Mouse (Mus musculus) stomach, embryonic 16.5 days (tissue): ENCODE data around the gene Cap1. TPM values are rescaled to one million over a fixed set of nuclear protein-coding genes. Genes with fewer than 3 reads are reported as not detected.

Experiments used
- ATAC-seq: fragments of 200-750 bp; cut with Nextera tagmentation; 2 replicates; pipeline ENCODE4 v1.8.0; 2017; ENCODE audit warnings: moderate number of reproducible peaks, moderate TSS enrichment; ENCODE audit not compliant: insufficient read depth, low FRiP score
- H3K27ac ChIP-seq: fragments of 300-500 bp; sonication (generic); 2 replicates; pipeline ENCODE4 v1.5.1; 2014; ENCODE audit warnings: low read length
- H3K27me3 ChIP-seq: fragments of 300-500 bp; sonication (generic); 2 replicates; pipeline ENCODE4 v1.6.1; 2014; ENCODE audit warnings: low read length, control low read depth, mixed read lengths; ENCODE audit not compliant: control insufficient read depth, insufficient read depth
- H3K36me3 ChIP-seq: fragments of 300-500 bp; sonication (generic); 2 replicates; pipeline ENCODE4 v1.6.1; 2014; ENCODE audit warnings: low read length; ENCODE audit not compliant: control insufficient read depth, insufficient read depth
- H3K4me1 ChIP-seq: fragments of 300-500 bp; sonication (generic); 2 replicates; pipeline ENCODE4 v1.6.1; 2014; ENCODE audit warnings: low read length, control low read depth, mixed read lengths; ENCODE audit not compliant: control insufficient read depth, insufficient read depth
- H3K4me2 ChIP-seq: fragments of 300-500 bp; sonication (generic); 2 replicates; pipeline ENCODE4 v1.6.1; 2014; ENCODE audit warnings: low read depth, low read length, mixed read lengths
- H3K4me3 ChIP-seq: fragments of 300-500 bp; sonication (generic); replicated peaks from 2 replicates; pipeline ENCODE4 v1.5.1; 2014; ENCODE audit warnings: mild to moderate bottlenecking, low read length
- H3K9ac ChIP-seq: fragments of 300-500 bp; sonication (generic); 2 replicates; pipeline ENCODE4 v1.6.1; 2014; ENCODE audit warnings: low read length
- H3K9me3 ChIP-seq: fragments of 300-500 bp; sonication (generic); replicated peaks from 2 replicates; pipeline ENCODE4 v1.6.1; 2016; ENCODE audit warnings: low read length, control low read depth; ENCODE audit not compliant: control insufficient read depth
- WGBS: fragments of 180-500 bp; shearing (Covaris S2); extraction: QIAGEN DNeasy Blood & Tissue Kit; methylation state at CpG from one replicate; pipeline ENCODE4 v1.1.7; 2014; 5-methylcytosine and 5-hydroxymethylcytosine counted together
- polyA plus RNA-seq: library from polyadenylated mRNA; unstranded; fragments of >200 nt; fragmentation: Nextera tagmentation; extraction: Ambion mirVana; gene quantifications from 2 replicates; pipeline ENCODE4 v1.2.1, GENCODE M21; 2015

Cap1 gene
- polyA plus RNA-seq, 1 experiment from 2014 or later: 75.1 TPM

GRCm38 (mm10) chr4:122859096-122859674 lies 26.7 kb downstream of the Cap1 start:
- peaks cover 28% of the 10 kb centered on the region for H3K36me3 ChIP-seq
- no peak overlapping the region for H3K27ac ChIP-seq
- 77% methylated on average over 6 of the region's 6 CpGs for WGBS
- H3K27me3 ChIP-seq: no peaks in the 10 kb centered on the region
- H3K9ac ChIP-seq: no peak overlapping the region; the same call in 1 of the 2 replicates
- no peak overlapping the region for H3K4me2 ChIP-seq
- H3K4me1 ChIP-seq: no peaks in the 10 kb centered on the region
- H3K4me3 ChIP-seq: no peak overlapping the region
- no peak for ATAC-seq
- no peaks in the 10 kb centered on the region for H3K9me3 ChIP-seq

GRCm38 (mm10) chr4:122857909-122858308 lies 27.9 kb downstream of the Cap1 start:
- no peak overlapping the region for H3K9ac ChIP-seq
- H3K4me3 ChIP-seq: no peak overlapping the region
- no peak overlapping the region for H3K4me2 ChIP-seq
- WGBS: 55% methylated on average over 2 of the region's 2 CpGs
- no peaks in the 10 kb centered on the region for H3K4me1 ChIP-seq
- peaks cover 24% of the 10 kb centered on the region for H3K36me3 ChIP-seq
- no peak for ATAC-seq
- no peak overlapping the region for H3K27ac ChIP-seq
- no peaks in the 10 kb centered on the region for H3K27me3 ChIP-seq
- no peaks in the 10 kb centered on the region for H3K9me3 ChIP-seq

GRCm38 (mm10) chr4:122854770-122855169 lies 31.1 kb downstream of the Cap1 start:
- peaks cover 14% of the 10 kb centered on the region for H3K36me3 ChIP-seq
- no peaks in the 10 kb centered on the region for H3K9me3 ChIP-seq
- no peak overlapping the region for H3K4me3 ChIP-seq
- H3K27ac ChIP-seq: no peak overlapping the region
- 85% methylated on average over 4 of the region's 4 CpGs for WGBS
- H3K4me1 ChIP-seq: no peaks in the 10 kb centered on the region
- no peak overlapping the region for H3K4me2 ChIP-seq
- no peak overlapping the region for H3K9ac ChIP-seq
- H3K27me3 ChIP-seq: no peaks in the 10 kb centered on the region
- ATAC-seq: no peak

GRCm38 (mm10) chr4:122853691-122854090 lies 32.2 kb downstream of the Cap1 start:
- no peaks in the 10 kb centered on the region for H3K27me3 ChIP-seq
- H3K4me3 ChIP-seq: no peak overlapping the region
- H3K4me2 ChIP-seq: no peak overlapping the region
- no peak for ATAC-seq
- no peaks in the 10 kb centered on the region for H3K9me3 ChIP-seq
- peaks cover 16% of the 10 kb centered on the region for H3K36me3 ChIP-seq
- 53% methylated on average over 2 of the region's 2 CpGs for WGBS
- H3K4me1 ChIP-seq: no peaks in the 10 kb centered on the region
- no peak overlapping the region; the same call in 1 of the 2 replicates for H3K27ac ChIP-seq
- H3K9ac ChIP-seq: no peak overlapping the region

GRCm38 (mm10) chr4:122851535-122851934 lies 34.3 kb downstream of the Cap1 start:
- Histone ChIP-seq H3K36me3 (peaks cover 22% of the 10 kb centered on the region), H3K4me2 (no peak overlapping the region), H3K4me3 (no peak overlapping the region), H3K4me1 (no peaks in the 10 kb centered on the region), H3K9me3 (no peaks in the 10 kb centered on the region), H3K9ac (no peak overlapping the region), H3K27me3 (no peaks in the 10 kb centered on the region), H3K27ac (no peak overlapping the region)
- ATAC-seq: no peak

GRCm38 (mm10) chr4:122848150-122848621 lies 37.7 kb downstream of the Cap1 start:
- Histone ChIP-seq H3K4me1 (no peaks in the 10 kb centered on the region), H3K4me2 (no peak overlapping the region), H3K27me3 (no peaks in the 10 kb centered on the region), H3K9ac (no peak overlapping the region), H3K27ac (no peak overlapping the region), H3K4me3 (no peak overlapping the region), H3K9me3 (no peaks in the 10 kb centered on the region), H3K36me3 (peaks cover 22% of the 10 kb centered on the region)
- 0 out of 2 replicates have a peak, but pooled peaks have one; percentile 62 for ATAC-seq
- WGBS: 62% methylated on average over 13 of the region's 13 CpGs

GRCm38 (mm10) chr4:122838416-122838815 lies 47.4 kb downstream of the Cap1 start:
- Histone ChIP-seq H3K36me3 (no peaks in the 10 kb centered on the region), H3K27ac (no peak overlapping the region), H3K9ac (no peak overlapping the region), H3K4me1 (peaks cover 13% of the 10 kb centered on the region), H3K9me3 (no peaks in the 10 kb centered on the region), H3K27me3 (no peaks in the 10 kb centered on the region), H3K4me3 (no peak overlapping the region), H3K4me2 (no peak overlapping the region)
- 49% methylated on average over 1 of the region's 1 CpGs for WGBS
- no peak for ATAC-seq

- ATAC-seq: no peak
- H3K4me3 ChIP-seq: no peak overlapping the region
- no peaks in the 10 kb centered on the region for H3K27me3 ChIP-seq
- WGBS: 82% methylated on average over 2 of the region's 2 CpGs
- no peak overlapping the region for H3K9ac ChIP-seq
- H3K36me3 ChIP-seq: no peaks in the 10 kb centered on the region
- no peak overlapping the region for H3K27ac ChIP-seq
- peaks cover 13% of the 10 kb centered on the region for H3K4me1 ChIP-seq
- H3K9me3 ChIP-seq: no peaks in the 10 kb centered on the region
- H3K4me2 ChIP-seq: no peak overlapping the region
These were observed 47.9 kb downstream of the Cap1 start for GRCm38 (mm10) chr4:122837994-122838393.

GRCm38 (mm10) chr4:122837180-122837730 lies 48.6 kb downstream of the Cap1 start:
- WGBS: 71% methylated on average over 6 of the region's 6 CpGs
- Histone ChIP-seq H3K27me3 (no peaks in the 10 kb centered on the region), H3K4me3 (no peak overlapping the region), H3K4me1 (peaks cover 13% of the 10 kb centered on the region), H3K4me2 (peak overlapping the region; percentile 66), H3K9ac (no peak overlapping the region; the same call in 1 of the 2 replicates), H3K36me3 (no peaks in the 10 kb centered on the region), H3K27ac (no peak overlapping the region), H3K9me3 (no peaks in the 10 kb centered on the region)
- ATAC-seq: no peak
